ENCODE assay signal across 22 mouse cellular contexts in genomic region chr9:17168193-17168592, GRCm38 (mm10).
"Had no signal": no experiment of that assay in that cellular context is flagged by ENCODE, and none has a peak within 500 bp of the region (broad histone marks: within the 10 kb centered on the region; RNA-seq: fewer than 3 reads in every experiment).

No protein-coding gene starts in this region.

- H3K4me2 ChIP-seq: lung, embryonic 15.5 days; midbrain, embryonic 12.5 days; neural tube, embryonic 13.5 days; neural tube, embryonic 15.5 days had no signal

- H3K27me3 ChIP-seq: lung, embryonic 15.5 days; megakaryocyte, embryonic 14.5 days; midbrain, embryonic 12.5 days; neural tube, embryonic 13.5 days; neural tube, embryonic 15.5 days had no signal

- H3K9me3 ChIP-seq: lung, embryonic 15.5 days; megakaryocyte, embryonic 14.5 days; midbrain, embryonic 10.5 days; midbrain, embryonic 12.5 days; neural tube, embryonic 13.5 days; neural tube, embryonic 15.5 days had no signal

- H3K9ac ChIP-seq: lung, embryonic 15.5 days; midbrain, embryonic 12.5 days; neural tube, embryonic 13.5 days; neural tube, embryonic 15.5 days had no signal

- H3K36me3 ChIP-seq: lung, embryonic 15.5 days; midbrain, embryonic 10.5 days; midbrain, embryonic 12.5 days; neural tube, embryonic 13.5 days; neural tube, embryonic 15.5 days had no signal

- H3K4me3 ChIP-seq: lung, embryonic 15.5 days; megakaryocyte, embryonic 14.5 days; midbrain, embryonic 10.5 days; midbrain, embryonic 12.5 days; myocyte; neural tube, embryonic 13.5 days; neural tube, embryonic 15.5 days had no signal

- H3K27ac ChIP-seq: lung, embryonic 15.5 days; macrophage; midbrain, embryonic 10.5 days; midbrain, embryonic 12.5 days; neural tube, embryonic 13.5 days; neural tube, embryonic 15.5 days had no signal

- H3K4me1 ChIP-seq: lung, embryonic 15.5 days; megakaryocyte, embryonic 14.5 days; midbrain, embryonic 10.5 days; midbrain, embryonic 12.5 days; neural tube, embryonic 13.5 days; neural tube, embryonic 15.5 days had no signal

- DNase-seq: lung, adult 2 months; lung, postnatal 14 days; lung, postnatal 36 days; midbrain, embryonic 14.5 days; retina, postnatal 1 day; right cerebral cortex, adult 18-20 months; right cerebral cortex, postnatal 25 days; right cerebral cortex, postnatal 4 days; spleen, adult 18-20 months; thymus, adult 18-20 months; thymus, postnatal 14 days; thymus, postnatal 36 days had no signal

- ATAC-seq: lung, postnatal 0 days; midbrain, embryonic 16.5 days had no signal
